Mouse (Mus musculus) liver, adult (tissue): ENCODE measurements around the gene Eid2.

ENCODE experiments used
- GATA4 ChIP-seq: IDR thresholded peaks from 2 replicates; pipeline ENCODE4 v1.6.1; 2014; ENCODE audit warnings: mild to moderate bottlenecking, low read length; ENCODE audit not compliant: insufficient replicate concordance

Gene Eid2

DNA sequence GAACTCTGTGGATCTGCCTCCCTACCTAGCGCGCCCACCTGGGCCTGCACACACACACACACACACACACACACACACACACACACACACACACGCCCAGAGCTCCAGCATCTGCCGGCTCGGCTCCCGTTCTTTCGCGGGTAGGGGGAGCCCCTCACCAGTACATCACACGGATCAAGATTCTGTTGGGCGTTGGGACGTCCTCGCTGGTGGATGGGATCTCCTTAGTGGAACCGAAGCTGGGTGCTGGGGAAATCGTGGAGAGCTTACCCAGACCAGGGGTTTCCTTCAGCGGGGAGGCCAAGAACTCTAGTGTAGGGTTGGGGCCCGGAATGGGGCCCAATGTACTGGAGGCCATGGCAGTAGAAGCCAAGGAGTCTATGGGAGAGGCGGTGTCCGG lies 22.5 kb downstream of the Eid2 start:
- TF ChIP-seq GATA4, result no peak

DNA sequence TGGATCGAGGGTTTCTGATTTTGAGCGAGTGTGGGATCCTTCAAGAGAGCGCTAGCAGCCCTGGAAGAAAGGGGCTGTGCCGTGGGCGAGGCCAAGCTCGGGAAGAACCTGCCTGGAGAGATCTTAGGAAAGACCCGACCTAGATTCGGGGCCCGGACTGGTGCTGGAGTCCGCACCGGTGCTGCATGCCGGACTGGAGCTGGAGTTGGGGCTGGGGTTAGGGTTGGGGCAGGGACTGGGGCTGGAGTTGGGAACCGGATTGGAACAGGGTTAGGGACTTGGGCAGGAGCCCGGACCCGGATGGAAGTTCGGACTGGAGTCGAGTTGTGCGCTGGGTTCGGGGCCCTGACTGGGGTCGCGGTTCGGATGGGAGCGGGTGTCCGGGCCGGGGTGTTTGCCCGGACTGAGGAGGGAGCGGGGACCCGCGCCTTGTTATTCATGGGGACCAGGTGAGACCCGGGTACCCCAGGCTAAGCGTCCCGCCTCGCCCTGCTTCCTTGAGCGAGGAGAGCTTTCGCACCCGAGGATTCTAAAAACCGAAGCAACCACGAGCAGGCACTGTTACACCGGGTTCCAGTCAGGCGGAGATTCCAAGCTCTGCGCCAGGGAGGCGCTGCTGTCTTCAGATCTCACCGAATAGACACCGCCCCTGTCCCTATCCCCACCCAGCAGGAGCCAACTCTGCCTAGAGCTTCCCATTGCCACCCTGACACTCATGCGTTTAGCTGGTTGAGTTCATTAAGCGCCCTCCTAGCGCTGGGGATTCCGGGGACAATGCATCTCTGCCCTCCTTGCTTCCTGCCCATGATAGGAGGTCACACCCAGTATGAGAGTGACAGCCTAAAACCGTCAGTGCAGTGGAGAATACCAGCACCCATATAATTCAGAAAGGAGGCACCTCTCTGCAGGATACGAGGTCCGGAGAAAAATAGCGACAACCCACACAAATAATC lies 23.2 kb downstream of the Eid2 start, which contains the start of gene Selenov:
Gene Selenov (minus strand): TSS at position 549 of the 953 bp plus-strand sequence.
- TF ChIP-seq GATA4, result no peak

DNA sequence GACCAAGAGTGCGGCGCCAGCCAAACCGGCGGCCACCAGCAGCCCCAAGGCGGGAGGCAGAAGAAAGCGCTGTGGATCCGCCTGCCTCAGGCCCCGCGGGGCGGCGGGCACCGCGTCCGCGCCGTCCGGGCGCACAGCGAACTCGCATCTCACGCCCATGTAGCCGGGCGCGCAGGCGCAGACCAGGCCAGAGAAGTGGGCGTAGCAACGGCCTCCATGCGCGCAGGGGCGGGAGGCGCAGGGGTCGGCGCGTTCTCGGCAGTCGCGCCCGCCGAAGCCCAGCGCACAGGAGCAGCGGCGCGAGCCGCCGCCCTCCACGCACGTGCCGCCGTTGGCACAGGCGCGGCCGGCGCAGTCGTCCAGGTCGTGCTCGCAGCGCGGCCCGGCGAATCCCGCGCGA lies 26.8 kb downstream of the Eid2 start:
- TF ChIP-seq GATA4, result no peak

DNA sequence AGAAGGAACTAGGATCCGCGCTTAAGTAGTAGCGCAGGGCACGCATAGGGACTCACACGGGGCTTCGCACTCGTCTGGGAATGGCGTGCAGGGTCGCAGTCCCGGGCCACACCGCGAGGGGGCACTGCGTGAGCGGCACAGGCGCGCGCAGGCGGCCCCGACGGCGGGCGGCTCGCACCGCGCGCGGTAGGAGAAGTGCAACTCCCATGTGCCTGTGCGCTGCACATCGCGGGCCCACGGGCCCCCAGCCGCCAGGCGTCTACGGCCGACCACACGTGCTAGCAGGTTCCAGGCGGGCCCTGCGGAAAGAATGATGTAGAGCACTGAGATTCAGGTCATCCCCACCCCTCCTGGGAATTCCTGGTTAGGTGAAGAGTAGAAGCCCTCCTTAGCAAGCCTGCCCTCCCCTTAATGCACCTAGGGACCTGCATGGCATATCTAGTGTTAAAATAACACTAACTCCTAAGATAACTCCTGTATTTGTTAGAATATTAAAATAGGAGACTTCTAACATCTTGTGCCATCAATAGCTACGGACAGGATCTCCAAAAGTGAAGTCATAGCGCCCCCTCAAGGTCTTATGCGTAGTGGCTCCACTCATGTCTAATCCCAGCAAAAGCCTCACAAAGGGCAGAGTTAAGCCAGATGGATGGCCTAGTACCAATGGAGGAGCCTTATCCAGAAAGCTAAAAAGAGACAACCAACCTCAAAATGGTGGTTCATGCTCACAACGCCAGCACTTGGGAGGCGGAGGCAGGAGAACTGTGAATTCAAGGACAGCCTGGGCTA lies 31.4 kb downstream of the Eid2 start:
- no peak for TF ChIP-seq GATA4

DNA sequence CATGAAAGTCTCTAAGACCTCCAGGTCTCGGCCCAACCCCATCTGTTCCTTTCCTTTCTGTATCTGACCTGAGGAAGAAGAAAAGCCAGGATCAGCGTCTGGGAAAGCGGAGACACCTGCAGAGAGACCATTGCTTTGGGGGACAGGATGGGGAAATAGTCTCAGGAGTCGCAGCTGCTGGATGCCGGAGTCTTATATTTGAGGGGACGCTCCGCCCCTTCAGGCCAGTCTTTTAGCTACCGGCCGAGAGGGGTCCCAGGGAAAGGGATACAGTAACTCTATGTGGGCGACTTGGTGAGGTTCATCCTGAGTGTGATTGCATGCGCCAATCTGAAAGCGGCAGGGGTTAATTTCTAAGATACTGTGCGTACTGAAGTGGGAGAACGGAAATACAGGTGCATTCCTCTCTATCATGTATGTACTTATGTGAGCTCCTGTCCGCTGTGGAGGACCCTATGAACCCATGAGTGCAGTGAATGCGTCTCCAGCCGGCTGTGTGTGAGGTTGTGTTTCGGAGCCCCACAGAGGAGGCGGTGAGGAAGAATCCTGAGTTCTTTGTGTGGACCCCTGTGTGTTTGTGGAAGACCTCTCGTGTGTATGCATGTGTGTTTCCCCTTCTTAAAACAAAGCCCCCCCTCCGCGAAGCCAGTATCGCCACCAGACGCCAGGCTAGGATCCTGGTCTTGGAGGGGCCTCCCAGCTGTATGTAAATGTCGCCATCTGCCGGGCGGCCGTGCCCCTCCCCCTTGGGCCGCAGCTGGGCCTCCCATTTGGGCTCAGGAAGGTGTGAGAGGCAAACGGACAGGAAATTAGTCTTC lies 34.1 kb downstream of the Eid2 start, which contains the start of gene Dll3:
Gene Dll3 (minus strand): TSS at position 623 of the 818 bp plus-strand sequence.
- TF ChIP-seq GATA4, result no peak

DNA sequence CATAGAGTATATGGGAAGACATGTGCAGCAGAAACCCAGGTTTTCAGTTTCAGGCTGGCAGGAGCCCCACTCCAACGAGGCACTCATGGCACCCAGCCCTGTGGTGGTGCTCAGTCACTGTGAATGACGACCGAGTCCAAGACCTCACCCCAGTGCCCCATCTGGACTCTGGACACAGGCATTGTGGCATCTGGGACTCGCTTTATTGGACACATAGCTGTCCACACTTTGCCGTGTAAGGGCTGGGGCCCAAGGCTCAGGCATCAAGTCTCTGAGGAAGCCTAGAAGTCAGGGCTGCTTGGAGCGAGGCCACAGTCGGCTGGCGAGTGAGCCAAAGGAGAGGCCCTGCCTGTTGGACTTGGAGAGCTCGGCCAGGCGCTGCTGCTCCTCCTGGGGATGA lies 38.0 kb downstream of the Eid2 start:
- no peak for TF ChIP-seq GATA4

DNA sequence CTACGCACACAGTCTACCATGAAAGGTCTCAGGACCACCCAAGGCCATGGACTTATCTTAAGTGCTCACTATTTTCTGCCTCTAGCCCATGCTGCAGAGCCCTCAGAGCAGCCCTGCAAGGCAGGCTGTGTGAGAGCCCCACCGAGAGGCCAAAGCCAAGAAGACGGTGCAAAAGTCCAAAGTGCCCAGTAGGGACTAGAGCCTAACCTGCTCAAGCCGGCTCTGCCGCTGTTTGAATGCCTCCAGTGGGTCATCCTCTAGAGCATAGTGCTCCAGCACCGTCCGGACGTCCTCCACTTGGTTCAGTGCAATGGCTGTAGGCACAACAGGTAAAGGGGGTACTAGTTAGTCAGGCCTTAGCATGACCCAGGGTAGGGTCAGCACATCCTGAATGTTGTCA lies 38.5 kb downstream of the Eid2 start:
- TF ChIP-seq GATA4, result no peak

DNA sequence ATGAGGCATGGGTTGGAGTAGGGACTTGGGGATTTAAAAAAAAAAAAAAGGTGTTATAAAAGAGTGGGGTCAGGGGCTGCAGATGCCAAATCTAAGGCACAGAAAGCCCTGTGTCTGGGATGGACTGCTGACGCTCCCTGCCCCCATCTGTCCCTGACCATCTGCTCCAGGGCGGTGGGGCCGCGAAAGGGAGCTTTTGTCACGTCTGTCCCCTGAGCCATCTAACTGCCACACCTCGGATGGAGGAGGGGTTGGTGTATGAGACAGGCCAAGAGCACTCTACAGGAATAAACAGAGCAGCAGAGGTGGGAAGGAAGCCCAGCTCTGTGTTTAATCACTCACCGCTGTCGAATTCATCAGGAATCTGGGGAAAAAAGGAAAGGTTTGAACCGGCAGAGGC lies 42.1 kb downstream of the Eid2 start:
- TF ChIP-seq GATA4, result no peak

DNA sequence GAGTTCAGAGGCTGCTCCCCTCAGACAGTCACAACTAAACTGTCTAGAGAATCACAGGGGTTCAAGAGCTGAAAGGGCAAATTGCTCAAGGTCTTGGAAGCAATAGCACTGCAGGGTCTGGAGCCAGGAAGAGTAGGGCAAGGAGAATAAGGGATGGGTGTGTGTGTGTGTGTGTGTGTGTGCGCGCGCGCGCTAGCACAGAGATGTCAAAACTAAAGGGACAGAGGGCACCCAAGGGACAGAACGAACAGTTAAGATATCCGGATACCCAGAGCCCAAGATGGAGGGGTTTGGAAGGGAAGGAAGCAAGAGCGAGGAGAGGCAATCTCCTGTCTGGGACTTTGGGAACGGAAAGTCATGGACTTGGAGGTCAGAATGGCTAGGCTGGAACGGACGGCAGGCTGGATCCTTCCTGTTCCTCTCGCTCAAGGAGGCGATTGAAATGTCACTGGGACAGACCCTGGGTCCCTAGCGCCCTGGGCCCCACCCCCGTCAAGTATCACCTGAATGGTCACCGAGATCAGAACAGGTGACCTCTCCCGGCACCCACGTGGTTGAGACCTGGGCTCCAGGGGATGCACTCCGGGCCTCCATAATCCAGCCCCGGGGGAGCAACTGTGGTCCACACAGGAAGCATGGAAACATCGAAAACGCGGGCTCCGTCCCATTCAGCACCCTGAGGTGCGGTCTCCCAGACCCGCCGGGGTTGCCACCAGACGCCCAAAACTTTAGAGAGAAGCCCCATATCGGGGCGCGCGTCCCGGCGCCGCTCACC lies 43.7 kb downstream of the Eid2 start:
- no peak for TF ChIP-seq GATA4

DNA sequence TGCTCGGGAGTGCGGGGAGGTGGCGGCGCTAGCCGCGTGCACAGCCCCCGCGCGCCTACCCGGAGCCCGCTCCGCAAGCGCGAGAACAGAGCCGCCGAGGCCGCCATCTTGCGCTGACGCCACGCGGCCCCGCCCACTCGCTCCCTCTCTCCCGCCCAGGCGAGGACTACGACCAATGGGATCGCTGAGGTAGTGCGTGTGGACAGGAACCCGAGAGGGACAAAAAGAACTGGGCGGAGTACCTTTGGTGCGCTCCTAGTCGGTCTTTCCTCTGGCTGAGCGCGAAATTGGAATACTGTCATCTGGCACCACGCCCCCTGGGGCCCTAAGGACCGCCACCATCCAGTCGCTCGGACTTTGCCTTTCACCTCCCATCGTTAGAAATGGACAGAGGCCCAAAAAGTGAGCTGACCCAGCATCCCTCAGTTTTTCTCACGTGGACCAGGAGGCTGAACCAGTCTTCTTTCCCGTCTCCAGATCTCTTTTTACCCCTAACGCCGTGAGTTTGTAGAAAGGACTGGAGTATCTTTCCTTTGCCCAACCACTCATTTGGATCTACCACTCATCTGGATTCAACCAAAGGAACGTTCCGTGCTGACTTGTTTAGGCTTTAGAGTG lies 44.4 kb downstream of the Eid2 start, which contains the start of gene Timm50:
Gene Timm50 (minus strand): TSS at position 147 of the 618 bp plus-strand sequence.
- no peak; the same call in 1 of the 2 replicates for TF ChIP-seq GATA4

DNA sequence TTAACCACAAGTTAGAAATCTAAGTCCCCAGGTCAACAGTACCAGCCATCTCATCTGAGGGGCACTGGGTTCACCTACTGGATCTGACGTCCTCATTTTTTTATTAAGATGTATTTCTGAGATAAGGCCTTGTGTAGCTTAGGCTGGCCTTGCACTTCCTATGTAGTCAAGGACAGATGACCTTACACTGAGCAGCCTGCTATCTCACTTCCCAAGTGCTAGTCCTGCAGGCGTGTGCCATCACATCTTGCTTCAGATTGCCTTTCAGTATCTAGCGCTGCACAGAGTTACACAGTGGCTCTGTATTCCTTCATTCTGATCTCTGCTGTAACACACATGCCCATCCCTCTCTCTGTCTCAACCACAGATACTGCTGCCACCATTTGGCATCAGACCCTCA lies 50.4 kb downstream of the Eid2 start:
- no peak for TF ChIP-seq GATA4

DNA sequence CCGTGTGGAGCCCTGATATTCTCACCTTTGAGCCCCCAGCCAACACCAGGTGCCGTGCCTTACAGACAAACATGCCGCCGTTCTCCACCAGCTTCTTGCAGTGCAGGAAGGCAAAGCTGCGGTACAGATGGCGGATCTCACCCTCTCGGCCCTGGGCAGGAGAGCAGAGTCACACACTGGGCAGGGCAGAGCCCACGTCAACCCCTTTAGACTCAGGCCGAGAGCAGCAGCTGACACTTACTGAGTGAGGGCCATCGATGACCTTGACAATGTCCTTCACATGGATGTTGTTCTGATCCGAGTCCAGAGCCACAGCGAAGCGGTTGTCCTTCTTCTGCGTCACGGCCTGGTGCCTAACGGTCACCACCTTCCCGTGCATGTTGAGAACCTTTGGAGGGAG lies 51.0 kb downstream of the Eid2 start:
- TF ChIP-seq GATA4, result no peak
